Mouse (Mus musculus) stomach, postnatal 0 days (tissue): ENCODE data around the gene Gm4763. TPM values are rescaled to one million over a fixed set of nuclear protein-coding genes. Genes with fewer than 3 reads are reported as not detected.
"Not testable (repeated sequence)": the region's sequence is repeated elsewhere in the genome, so short reads cannot be mapped to it uniquely, and the experiment has no call there.

ENCODE experiments used
- ATAC-seq: fragments of 200-750 bp; cut with Nextera tagmentation; 2 replicates; pipeline ENCODE4 v1.8.0; 2017; ENCODE audit not compliant: low FRiP score, low TSS enrichment
- DNase-seq: peaks from one replicate; pipeline ENCODE4 v3.0.0-alpha.2; 2016; ENCODE audit warnings: low spot score
- H3K27ac ChIP-seq: fragments of 300-500 bp; sonication (generic); replicated peaks from 2 replicates; pipeline ENCODE4 v1.5.1; 2014; ENCODE audit warnings: mild to moderate bottlenecking, control low read depth
- H3K27me3 ChIP-seq: fragments of 300-500 bp; sonication (generic); 2 replicates; pipeline ENCODE4 v1.6.1; 2014; ENCODE audit warnings: low read length; ENCODE audit not compliant: control insufficient read depth, insufficient read depth
- H3K36me3 ChIP-seq: fragments of 300-500 bp; sonication (generic); 2 replicates; pipeline ENCODE4 v1.6.1; 2014; ENCODE audit warnings: low read length, mixed read lengths; ENCODE audit not compliant: control insufficient read depth, insufficient read depth
- H3K4me1 ChIP-seq: fragments of 300-500 bp; sonication (generic); replicated peaks from 2 replicates; pipeline ENCODE4 v1.6.1; 2014; ENCODE audit warnings: antibody characterized with exemption; ENCODE audit not compliant: control insufficient read depth, insufficient read depth
- H3K4me2 ChIP-seq: fragments of 300-500 bp; sonication (generic); replicated peaks from 2 replicates; pipeline ENCODE4 v1.6.1; 2014; ENCODE audit warnings: low read depth, mild to moderate bottlenecking, control low read depth, moderate library complexity
- H3K4me3 ChIP-seq: fragments of 300-500 bp; sonication (generic); 2 replicates; pipeline ENCODE4 v1.5.1; 2014; ENCODE audit warnings: low read depth, low read length, control low read depth
- H3K9ac ChIP-seq: fragments of 300-500 bp; sonication (generic); 2 replicates; pipeline ENCODE4 v1.6.1; 2014; ENCODE audit warnings: mild to moderate bottlenecking, low read length, control low read depth, mixed read lengths
- H3K9me3 ChIP-seq: fragments of 300-500 bp; sonication (generic); 2 replicates; pipeline ENCODE4 v1.6.1; 2016; ENCODE audit warnings: low read length; ENCODE audit not compliant: control insufficient read depth
- CTCF ChIP-seq: IDR thresholded peaks from 2 replicates; pipeline ENCODE4 v1.5.1; 2016; ENCODE audit warnings: antibody characterized with exemption, low read depth, mild to moderate bottlenecking, moderate library complexity
- EP300 ChIP-seq: optimal IDR thresholded peaks from 2 replicates; pipeline ENCODE3; 2016; ENCODE audit warnings: antibody characterized with exemption
- WGBS: fragments of 180-500 bp; shearing (Covaris S2); extraction: QIAGEN DNeasy Blood & Tissue Kit; methylation state at CpG from one replicate; pipeline ENCODE4 v1.1.7; 2014; 5-methylcytosine and 5-hydroxymethylcytosine counted together
- polyA plus RNA-seq: library from polyadenylated mRNA; unstranded; fragments of >200 nt; fragmentation: Nextera tagmentation; extraction: Ambion mirVana; gene quantifications from 2 replicates; pipeline ENCODE4 v1.2.1, GENCODE M21; 2015

The Gm4763 gene
- polyA plus RNA-seq, 1 experiment from 2014 or later, result not detected

- WGBS, result 59% methylated on average over 6 of the region's 6 CpGs
- DNase-seq (no peak), ATAC-seq (no peak)
- no peaks in the 10 kb centered on the region for H3K36me3 ChIP-seq
- TF ChIP-seq EP300, result no peak
- TF ChIP-seq CTCF, result no peak
- H3K9me3 ChIP-seq, result no peaks in the 10 kb centered on the region
- H3K9ac ChIP-seq, result no peak overlapping the region
- H3K4me3 ChIP-seq, result no peak overlapping the region
- H3K4me1 ChIP-seq, result no peaks in the 10 kb centered on the region
- H3K27me3 ChIP-seq, result no peaks in the 10 kb centered on the region
- H3K4me2 ChIP-seq, result no peak overlapping the region
- no peak overlapping the region for H3K27ac ChIP-seq
Observed at GRCm38 (mm10) chr7:24715039-24715438, 11.7 kb downstream of the Gm4763 start.

GRCm38 (mm10) chr7:24708832-24709292, 17.8 kb downstream of the Gm4763 start, which contains the start of gene BC049730:
TSS of gene BC049730 (plus strand) at chr7:24709242.
- H3K9me3 ChIP-seq, result no peaks in the 10 kb centered on the region
- WGBS, result 92% methylated on average over 14 of the region's 14 CpGs
- no peaks in the 10 kb centered on the region for H3K36me3 ChIP-seq
- no peak for TF ChIP-seq CTCF
- no peak for TF ChIP-seq EP300
- ATAC-seq, result no peak
- H3K9ac ChIP-seq, result no peak within 1 kb of the TSS
- no peaks in the 10 kb centered on the region for H3K27me3 ChIP-seq
- DNase-seq, result no peak
- no peaks in the 10 kb centered on the region for H3K4me1 ChIP-seq
- H3K27ac ChIP-seq, result no peak within 1 kb of the TSS
- no peak within 1 kb of the TSS for H3K4me2 ChIP-seq
- H3K4me3 ChIP-seq, result no peak within 1 kb of the TSS

- DNase-seq, H3K4me2 ChIP-seq, H3K4me3 ChIP-seq, ATAC-seq, H3K27me3 ChIP-seq, H3K9ac ChIP-seq, H3K27ac ChIP-seq, H3K36me3 ChIP-seq, H3K4me1 ChIP-seq, H3K9me3 ChIP-seq: not testable (repeated sequence)
- WGBS, result 55% methylated on average over 9 of the region's 9 CpGs
Observed at GRCm38 (mm10) chr7:24702841-24703240, 23.9 kb downstream of the Gm4763 start.

GRCm38 (mm10) chr7:24697891-24698290, 28.8 kb downstream of the Gm4763 start:
- H3K4me2 ChIP-seq, DNase-seq, H3K27ac ChIP-seq, H3K9me3 ChIP-seq, H3K4me3 ChIP-seq, H3K4me1 ChIP-seq, H3K9ac ChIP-seq, ATAC-seq, H3K36me3 ChIP-seq, H3K27me3 ChIP-seq: not testable (repeated sequence)
- WGBS, result 94% methylated on average over 4 of the region's 4 CpGs

- not testable (repeated sequence) for ATAC-seq, H3K27ac ChIP-seq, H3K4me3 ChIP-seq, H3K36me3 ChIP-seq, H3K27me3 ChIP-seq, H3K9ac ChIP-seq, H3K4me1 ChIP-seq, H3K9me3 ChIP-seq, H3K4me2 ChIP-seq, DNase-seq
- WGBS, result 69% methylated on average over 3 of the region's 3 CpGs
Observed at GRCm38 (mm10) chr7:24692693-24693092, 34.0 kb downstream of the Gm4763 start.

GRCm38 (mm10) chr7:24687519-24687918, 39.2 kb downstream of the Gm4763 start:
- not testable (repeated sequence) for H3K36me3 ChIP-seq, H3K27me3 ChIP-seq, ATAC-seq, H3K4me3 ChIP-seq, DNase-seq, H3K27ac ChIP-seq, H3K9me3 ChIP-seq, H3K9ac ChIP-seq, H3K4me1 ChIP-seq, H3K4me2 ChIP-seq
- 94% methylated on average over 10 of the region's 10 CpGs for WGBS

- not testable (repeated sequence) for H3K36me3 ChIP-seq, DNase-seq, ATAC-seq, H3K9ac ChIP-seq, H3K4me2 ChIP-seq, H3K4me3 ChIP-seq, H3K4me1 ChIP-seq, H3K27me3 ChIP-seq, H3K9me3 ChIP-seq, H3K27ac ChIP-seq
- WGBS, result 70% methylated on average over 7 of the region's 7 CpGs
Observed at GRCm38 (mm10) chr7:24684121-24684520, 42.6 kb downstream of the Gm4763 start.
